Mouse (Mus musculus): Measurements from ENCODE around the gene Ceacam18. TPM values are rescaled to one million over a fixed set of nuclear protein-coding genes. Genes with fewer than 3 reads are reported as not detected.

Gene Ceacam18
- not detected for total RNA-seq (2018; cell fraction: chromatin; rRNA removed)
- under 1 TPM in 7 of 26 experiments, not detected in 19; 0.06 to 0.11 (median 0.07) TPM for total RNA-seq (2018; cell fraction: cytosol; rRNA removed)
- total RNA-seq (2018; cell fraction: nucleus; rRNA removed), result under 1 TPM in 1 of 26 experiments, not detected in 25; 0.58 TPM
- not detected in 3 replicates for polyA plus RNA-seq (2018)

DNA sequence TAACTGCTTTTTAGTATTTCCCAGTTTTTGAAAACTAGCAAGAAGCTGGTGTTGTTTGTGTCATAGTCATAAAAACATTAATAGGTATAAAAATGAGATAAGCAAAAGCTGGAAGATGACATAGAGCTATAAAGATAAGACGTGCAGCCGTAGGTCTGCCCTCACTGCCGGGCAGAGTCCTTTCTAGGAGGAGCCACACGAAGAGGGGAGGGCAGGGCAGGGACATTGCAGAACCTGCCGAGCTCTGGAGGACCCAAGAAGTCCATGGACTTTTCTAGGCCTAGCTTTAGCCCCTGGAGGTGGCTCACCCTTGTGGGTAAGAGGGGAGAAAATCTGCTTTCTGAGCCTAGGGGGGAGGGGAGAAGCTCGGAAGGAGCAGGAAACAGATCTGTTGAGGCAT is at the start of gene Ceacam18:
TSS of gene Ceacam18 (plus strand) at position 208 of the 400 bp plus-strand sequence.
- WGBS (ENCODE audit: missing documents), result 86% methylated on average over 6 of the region's 6 CpGs
- Histone ChIP-seq H3K27ac (no peak within 1 kb of the TSS), H3K36me3 (ENCODE audit: inconsistent target) (no peaks in the 10 kb centered on the region), H3K4me3 (ENCODE audit: inconsistent target) (no peak within 1 kb of the TSS), H3K79me2 (ENCODE audit: inconsistent target) (no peaks in the 10 kb centered on the region)

DNA sequence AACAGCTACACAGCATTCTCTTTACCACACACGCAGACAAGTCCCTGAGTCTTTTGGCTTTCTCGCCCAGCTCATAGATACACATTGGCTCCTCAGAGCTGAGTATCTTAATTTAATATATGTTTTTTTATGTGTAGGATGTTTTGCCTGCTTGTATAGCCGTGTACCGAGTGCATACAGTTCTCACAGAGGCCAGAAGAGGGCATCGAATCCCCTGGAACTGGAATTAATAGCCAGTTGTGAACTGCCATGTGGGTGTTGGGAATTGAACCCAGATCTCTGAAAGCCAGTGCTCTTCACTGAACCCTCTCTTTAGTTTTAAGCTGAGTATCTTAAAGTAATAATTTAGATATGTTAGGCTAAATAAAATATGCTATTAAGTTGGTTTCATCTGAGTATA is 49.7 kb upstream of the Ceacam18 start:
- H3K36me3 ChIP-seq (ENCODE audit: inconsistent target), result peaks cover 44% of the 10 kb centered on the region
- WGBS (ENCODE audit: missing documents), result 94% methylated on average over 5 of the region's 5 CpGs
- H3K79me2 ChIP-seq (ENCODE audit: inconsistent target), result peaks cover 40% of the 10 kb centered on the region
- no peak overlapping the region for H3K4me3 ChIP-seq (ENCODE audit: inconsistent target)
- H3K27ac ChIP-seq, result no peak overlapping the region

DNA sequence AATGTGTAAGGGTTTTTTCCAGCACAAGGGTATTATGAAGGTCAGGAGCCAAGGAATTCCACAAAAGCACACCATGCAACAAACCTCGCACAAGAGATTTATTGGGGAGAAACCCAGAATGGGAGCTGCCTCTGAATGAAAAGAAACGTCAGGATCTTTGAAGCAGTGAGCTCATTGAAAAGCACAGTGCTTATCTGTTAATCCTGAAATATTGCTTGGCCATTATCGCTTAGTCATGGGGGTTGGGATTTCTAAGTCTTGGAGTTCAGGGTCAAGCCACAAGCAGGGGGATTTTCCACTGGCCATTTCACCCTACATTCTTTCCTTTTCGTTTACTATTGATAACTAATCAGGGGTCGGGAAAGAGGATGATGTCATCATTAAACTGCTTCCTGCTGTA is 32.6 kb upstream of the Ceacam18 start:
- Histone ChIP-seq H3K27ac (no peak overlapping the region), H3K36me3 (ENCODE audit: inconsistent target) (no peaks in the 10 kb centered on the region), H3K79me2 (ENCODE audit: inconsistent target) (no peaks in the 10 kb centered on the region), H3K4me3 (ENCODE audit: inconsistent target) (no peak overlapping the region)
- whole genome bisulfite sequencing (ENCODE audit: missing documents), result 67% methylated on average over 5 of the region's 5 CpGs

DNA sequence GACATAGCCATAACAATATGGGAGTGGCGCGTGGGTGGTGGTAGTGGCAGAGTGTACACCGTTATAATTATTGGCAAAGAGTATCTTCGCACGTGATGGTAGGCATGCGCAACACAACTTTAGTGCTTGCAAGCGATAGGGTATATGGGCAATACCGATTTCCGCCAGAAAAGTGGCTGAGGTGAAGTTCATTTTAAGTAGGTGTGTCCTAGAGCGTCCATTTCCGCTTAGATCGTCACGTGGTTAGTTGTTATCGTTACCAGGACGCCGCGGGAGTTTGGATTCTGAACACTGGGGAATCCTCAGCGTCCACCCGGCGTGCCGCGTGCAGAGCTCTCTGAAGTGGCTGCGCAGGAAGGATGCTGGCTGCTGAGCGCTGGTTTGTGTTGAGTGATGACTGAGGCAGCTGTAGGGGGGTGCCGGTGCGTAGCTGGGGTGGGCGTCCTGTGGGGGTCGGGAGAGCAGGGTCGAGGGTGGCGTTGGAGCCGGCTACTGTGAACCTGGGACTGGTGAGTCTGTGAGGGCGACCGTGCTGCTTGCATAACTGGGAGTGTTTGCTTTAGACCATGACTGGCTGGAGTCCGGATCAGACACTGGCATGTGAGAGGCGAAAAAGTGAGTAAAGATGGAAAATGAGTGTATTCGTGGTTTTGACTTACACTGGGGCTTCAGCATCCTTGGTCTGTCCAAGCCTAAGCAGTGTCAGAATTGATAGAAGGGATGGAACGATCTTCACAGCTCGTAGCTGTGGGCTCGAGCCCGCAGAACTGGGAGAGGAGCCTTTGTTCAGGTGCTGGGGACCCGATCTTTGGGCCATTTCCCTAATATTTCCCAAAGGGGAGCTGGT is 27.4 kb upstream of the Ceacam18 start, which contains the start of gene Zfp819:
TSS of gene Zfp819 (plus strand) at position 274 of the 847 bp plus-strand sequence.
- 20% methylated on average over 41 of the region's 41 CpGs for WGBS (ENCODE audit: missing documents)
- no peaks in the 10 kb centered on the region for H3K36me3 ChIP-seq (ENCODE audit: inconsistent target)
- no peak within 1 kb of the TSS for H3K27ac ChIP-seq
- no peak within 1 kb of the TSS for H3K4me3 ChIP-seq (ENCODE audit: inconsistent target)
- no peaks in the 10 kb centered on the region for H3K79me2 ChIP-seq (ENCODE audit: inconsistent target)

DNA sequence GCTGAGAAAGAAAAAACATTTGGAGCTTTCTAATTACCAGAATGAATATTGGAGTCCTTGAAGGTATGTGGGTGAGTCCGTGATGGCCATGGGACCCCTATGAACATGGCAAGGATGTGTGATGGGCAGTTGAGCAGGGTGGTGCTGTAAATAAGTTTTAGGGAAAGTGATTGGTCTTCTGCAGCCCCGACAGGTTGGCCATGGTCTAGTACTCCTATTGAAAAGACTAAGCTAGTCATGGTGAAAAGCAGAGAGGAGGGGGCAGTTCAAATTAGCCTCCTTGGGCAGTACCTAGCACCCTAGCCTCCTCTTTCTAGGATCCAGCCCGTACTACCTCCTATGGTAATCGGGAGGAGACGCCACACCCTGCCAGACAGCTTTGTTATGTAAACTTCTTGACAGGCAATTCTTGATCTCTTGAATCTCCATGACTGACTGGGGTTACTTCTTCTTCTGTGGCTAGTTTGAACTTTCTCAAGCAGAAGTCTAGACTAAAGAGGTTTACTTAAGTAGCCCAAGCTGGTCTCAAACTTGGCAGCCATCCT is 26.7 kb upstream of the Ceacam18 start:
- H3K4me3 ChIP-seq (ENCODE audit: inconsistent target), result no peak overlapping the region
- no peak overlapping the region for H3K27ac ChIP-seq
- no peaks in the 10 kb centered on the region for H3K79me2 ChIP-seq (ENCODE audit: inconsistent target)
- 20% methylated on average over 5 of the region's 5 CpGs for WGBS (ENCODE audit: missing documents)
- no peaks in the 10 kb centered on the region for H3K36me3 ChIP-seq (ENCODE audit: inconsistent target)

DNA sequence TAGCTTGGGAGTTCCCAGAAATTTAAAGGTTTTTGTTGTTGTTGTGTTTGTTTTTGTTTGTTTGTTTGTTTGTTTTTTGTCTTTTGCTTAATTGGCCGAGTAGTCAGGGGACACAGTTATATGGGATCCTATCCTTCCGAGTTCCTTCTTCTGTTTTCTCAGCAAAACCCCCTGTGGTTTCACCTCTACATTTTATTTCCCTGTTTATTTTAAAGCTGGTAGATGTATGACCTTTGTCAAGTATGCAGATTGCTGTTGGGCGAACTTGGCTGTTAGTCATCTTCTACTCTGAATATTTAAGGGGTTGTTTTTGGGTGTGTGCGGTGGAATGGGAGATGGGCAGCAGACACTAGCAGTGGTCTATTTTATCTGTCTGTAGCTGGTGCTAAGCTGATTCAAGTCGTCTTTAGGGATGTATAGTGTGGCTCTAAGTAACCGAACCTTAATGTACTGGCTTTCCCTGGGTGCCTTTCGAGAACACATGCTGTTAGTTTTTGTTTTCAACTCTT is 26.1 kb upstream of the Ceacam18 start:
- WGBS (ENCODE audit: missing documents), result 69% methylated on average over 7 of the region's 7 CpGs
- H3K27ac ChIP-seq, result no peak overlapping the region
- H3K4me3 ChIP-seq (ENCODE audit: inconsistent target), result no peak overlapping the region
- no peaks in the 10 kb centered on the region for H3K79me2 ChIP-seq (ENCODE audit: inconsistent target)
- H3K36me3 ChIP-seq (ENCODE audit: inconsistent target), result no peaks in the 10 kb centered on the region

DNA sequence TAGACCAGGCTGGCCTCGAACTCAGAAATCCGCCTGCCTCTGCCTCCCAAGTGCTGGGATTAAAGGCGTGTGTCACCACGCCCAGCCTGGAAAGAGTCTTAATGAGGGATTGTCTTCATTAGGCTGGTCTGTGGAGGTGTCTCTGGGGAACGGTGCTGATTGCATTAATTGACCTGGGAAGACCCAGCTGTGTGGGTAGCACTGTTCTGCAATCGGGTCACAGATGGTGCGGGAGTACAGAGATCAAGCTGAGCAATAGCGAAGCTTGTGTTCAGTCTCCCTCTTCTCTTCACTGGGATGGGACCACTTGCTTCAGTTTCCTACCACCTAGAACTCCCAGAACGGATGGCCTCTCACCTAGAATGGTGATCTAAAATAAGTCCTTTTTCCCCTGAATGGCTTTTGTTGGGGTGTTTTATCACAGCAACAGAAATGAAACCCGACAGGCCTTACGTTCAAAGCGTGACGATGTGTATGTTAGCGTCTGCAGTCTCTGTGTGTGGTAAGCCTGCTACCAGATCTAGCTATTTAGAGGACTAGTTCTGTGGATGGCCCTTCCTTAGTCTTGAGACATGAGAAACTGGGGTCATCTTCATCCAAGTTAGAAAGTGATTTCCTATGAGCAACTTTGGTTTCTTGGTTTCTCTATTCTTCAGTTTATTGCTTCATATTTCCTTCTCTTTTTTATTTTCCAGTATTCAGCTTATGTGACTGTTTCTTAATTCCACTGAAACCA is 20.5 kb upstream of the Ceacam18 start:
- no peaks in the 10 kb centered on the region for H3K36me3 ChIP-seq (ENCODE audit: inconsistent target)
- no peak overlapping the region for H3K27ac ChIP-seq
- no peaks in the 10 kb centered on the region for H3K79me2 ChIP-seq (ENCODE audit: inconsistent target)
- no peak overlapping the region for H3K4me3 ChIP-seq (ENCODE audit: inconsistent target)
- 51% methylated on average over 14 of the region's 14 CpGs for WGBS (ENCODE audit: missing documents)

DNA sequence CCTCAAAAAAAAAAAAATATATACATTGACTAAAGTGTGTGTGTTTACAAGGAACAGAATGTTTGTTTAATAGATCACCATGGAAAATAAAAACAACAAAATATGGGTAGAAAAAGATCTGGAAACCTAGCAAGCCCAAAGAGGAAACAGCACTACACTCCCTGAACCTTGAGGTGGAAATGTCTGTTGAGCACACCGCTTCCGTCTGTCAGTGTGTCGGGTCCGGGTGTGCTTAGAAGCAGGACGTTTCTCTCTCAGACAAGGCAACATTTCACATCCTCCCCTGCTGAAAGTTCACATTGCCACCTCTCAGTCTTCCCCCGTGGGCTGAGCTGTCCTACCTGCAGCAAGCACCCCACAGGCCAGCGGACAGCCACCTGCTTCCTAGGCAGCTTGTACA is 11.6 kb upstream of the Ceacam18 start:
- no peaks in the 10 kb centered on the region for H3K36me3 ChIP-seq (ENCODE audit: inconsistent target)
- 53% methylated on average over 7 of the region's 7 CpGs for WGBS (ENCODE audit: missing documents)
- H3K4me3 ChIP-seq (ENCODE audit: inconsistent target), result no peak overlapping the region
- no peak overlapping the region for H3K27ac ChIP-seq
- H3K79me2 ChIP-seq (ENCODE audit: inconsistent target), result no peaks in the 10 kb centered on the region

DNA sequence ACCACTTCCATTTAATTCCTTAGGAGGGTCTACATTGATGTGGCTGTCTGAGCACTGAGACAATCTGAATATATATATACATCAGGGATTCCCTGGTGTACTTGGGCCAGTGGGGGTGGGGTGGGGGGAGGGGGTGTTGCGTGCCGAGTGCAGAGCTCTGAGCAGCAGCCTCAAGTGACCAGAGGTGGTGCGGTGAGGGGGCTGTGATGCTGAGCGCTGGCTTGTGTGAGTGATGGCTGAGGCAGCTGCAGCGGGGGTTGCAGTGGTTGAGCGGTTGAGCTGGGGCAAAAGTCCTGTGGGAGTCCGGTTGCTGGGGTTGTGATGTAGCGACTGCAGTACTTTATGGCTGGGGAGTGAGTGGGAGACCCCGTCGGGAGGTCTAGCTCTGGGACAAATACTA is 10.7 kb upstream of the Ceacam18 start:
- H3K36me3 ChIP-seq (ENCODE audit: inconsistent target), result no peaks in the 10 kb centered on the region
- 63% methylated on average over 10 of the region's 10 CpGs for WGBS (ENCODE audit: missing documents)
- H3K27ac ChIP-seq, result no peak overlapping the region
- no peaks in the 10 kb centered on the region for H3K79me2 ChIP-seq (ENCODE audit: inconsistent target)
- H3K4me3 ChIP-seq (ENCODE audit: inconsistent target), result no peak overlapping the region

DNA sequence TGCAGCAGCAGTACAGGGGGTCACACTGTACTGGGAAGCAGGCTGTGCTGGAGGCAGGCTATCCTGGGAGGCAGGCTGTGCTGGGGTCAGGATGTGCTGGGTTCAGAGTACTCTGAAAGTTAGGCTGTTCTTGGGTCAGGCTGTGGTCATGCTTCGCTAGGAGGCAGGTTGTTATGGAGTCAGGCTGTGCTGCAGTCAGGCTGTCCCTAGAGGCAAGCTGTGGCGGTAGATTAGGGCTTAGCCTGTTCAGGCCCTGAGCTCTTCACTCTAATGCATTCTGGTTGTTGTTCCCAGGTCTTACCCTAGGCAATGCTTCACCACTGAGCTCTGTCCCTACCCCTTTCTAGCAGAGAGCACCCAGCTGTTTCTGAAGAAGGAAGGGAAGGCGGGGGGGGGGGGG is 9.4 kb upstream of the Ceacam18 start:
- H3K79me2 ChIP-seq (ENCODE audit: inconsistent target), result no peaks in the 10 kb centered on the region
- H3K27ac ChIP-seq, result no peak overlapping the region
- H3K36me3 ChIP-seq (ENCODE audit: inconsistent target), result no peaks in the 10 kb centered on the region
- WGBS (ENCODE audit: missing documents), result 94% methylated on average over 3 of the region's 3 CpGs
- H3K4me3 ChIP-seq (ENCODE audit: inconsistent target), result no peak overlapping the region

DNA sequence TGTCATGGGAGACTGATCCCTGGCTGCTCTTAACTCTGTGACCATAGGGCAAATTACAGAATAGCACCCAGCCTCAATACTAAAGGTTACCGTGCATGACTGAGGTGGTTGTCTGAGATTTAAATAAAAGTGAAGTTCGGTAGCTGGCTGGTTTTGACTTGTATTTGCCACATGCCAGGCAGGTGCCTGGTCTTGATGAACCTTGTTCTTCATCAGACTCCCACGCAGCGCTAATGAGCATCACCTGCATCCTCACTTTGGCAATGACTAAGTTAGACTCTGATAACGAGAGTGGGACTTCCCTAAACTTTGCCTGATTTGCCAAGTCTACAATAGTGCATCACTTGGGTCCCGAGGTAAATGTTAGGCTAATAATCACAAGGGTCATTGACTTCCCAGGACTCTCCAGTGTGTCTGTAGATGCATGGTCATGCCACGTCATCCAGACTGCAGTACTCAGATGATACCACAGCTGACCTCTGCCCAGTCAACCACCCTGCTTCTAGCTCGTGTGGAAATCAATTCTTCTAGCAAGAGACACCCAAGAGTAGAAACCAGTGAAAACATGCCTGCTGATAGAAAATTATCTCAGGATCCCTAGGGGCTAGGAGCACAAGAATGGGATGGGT is 8.6 kb upstream of the Ceacam18 start:
- H3K27ac ChIP-seq, result no peak overlapping the region
- 86% methylated on average over 8 of the region's 8 CpGs for WGBS (ENCODE audit: missing documents)
- no peaks in the 10 kb centered on the region for H3K79me2 ChIP-seq (ENCODE audit: inconsistent target)
- no peak overlapping the region for H3K4me3 ChIP-seq (ENCODE audit: inconsistent target)
- H3K36me3 ChIP-seq (ENCODE audit: inconsistent target), result no peaks in the 10 kb centered on the region

DNA sequence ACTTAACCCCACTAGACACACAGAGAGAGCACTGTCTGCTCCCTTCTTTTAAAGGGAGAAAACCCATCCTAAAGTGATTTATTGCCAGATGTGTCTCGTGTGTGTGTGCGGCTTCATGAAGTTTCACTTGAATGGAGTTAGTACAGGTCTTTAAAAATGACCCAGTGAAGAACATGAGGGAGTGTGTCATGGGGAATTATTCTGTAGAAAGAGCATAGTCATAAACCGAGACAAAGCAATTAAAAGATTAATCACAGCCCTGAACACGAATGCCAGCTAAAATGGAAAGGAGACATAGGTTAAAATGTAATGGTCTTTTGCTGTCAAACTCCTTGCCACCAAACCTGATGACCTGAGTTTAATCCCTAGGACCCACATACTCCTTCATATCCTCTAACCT is 567 bp upstream of the Ceacam18 start:
- no peaks in the 10 kb centered on the region for H3K79me2 ChIP-seq (ENCODE audit: inconsistent target)
- H3K36me3 ChIP-seq (ENCODE audit: inconsistent target), result no peaks in the 10 kb centered on the region
- H3K27ac ChIP-seq, result no peak overlapping the region
- no peak overlapping the region for H3K4me3 ChIP-seq (ENCODE audit: inconsistent target)
- WGBS (ENCODE audit: missing documents), result 90% methylated on average over 4 of the region's 4 CpGs

DNA sequence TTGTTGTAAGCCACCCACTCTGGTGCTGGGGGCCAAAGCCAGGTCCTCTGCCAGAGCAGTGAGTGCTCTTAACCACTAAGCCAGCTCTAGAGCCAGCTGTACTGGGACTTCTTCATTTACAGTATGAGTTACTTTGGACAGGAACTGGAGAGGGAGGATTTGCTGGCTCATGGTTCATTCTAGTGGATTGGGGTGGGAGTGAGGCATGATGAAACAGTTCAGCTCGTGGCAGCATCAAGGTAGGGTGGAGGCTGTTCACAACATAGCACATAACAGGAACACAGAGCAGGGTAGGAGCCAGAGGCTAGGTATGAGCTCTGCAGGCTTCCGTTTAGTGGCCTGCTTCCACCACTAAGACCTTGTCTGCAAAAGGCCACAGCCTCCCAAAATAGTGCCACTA is 1.7 kb downstream of the Ceacam18 start:
- no peak overlapping the region for H3K4me3 ChIP-seq (ENCODE audit: inconsistent target)
- no peak overlapping the region for H3K27ac ChIP-seq
- H3K36me3 ChIP-seq (ENCODE audit: inconsistent target), result no peaks in the 10 kb centered on the region
- WGBS (ENCODE audit: missing documents), result 38% methylated on average over 2 of the region's 2 CpGs
- H3K79me2 ChIP-seq (ENCODE audit: inconsistent target), result no peaks in the 10 kb centered on the region

DNA sequence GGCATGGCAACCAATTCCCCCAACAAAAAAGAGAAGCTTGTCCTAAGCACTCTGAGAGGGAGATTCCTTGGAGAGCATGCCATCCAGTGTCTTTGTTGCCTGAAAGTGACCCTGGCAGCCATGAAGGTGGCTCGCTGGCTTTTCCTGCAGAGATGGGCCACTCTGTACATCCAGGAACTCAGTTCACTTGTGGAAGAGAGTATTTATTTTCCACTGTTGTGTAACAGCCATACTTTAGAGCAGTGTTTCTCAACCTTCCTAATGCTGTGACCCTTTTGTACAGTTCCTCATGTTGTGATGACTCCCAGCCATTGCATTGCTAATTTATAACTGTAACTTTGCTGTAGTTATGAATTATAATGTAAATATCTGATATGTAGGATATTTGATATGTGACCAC is 2.6 kb downstream of the Ceacam18 start:
- Histone ChIP-seq H3K79me2 (ENCODE audit: inconsistent target) (no peaks in the 10 kb centered on the region), H3K36me3 (ENCODE audit: inconsistent target) (no peaks in the 10 kb centered on the region), H3K4me3 (ENCODE audit: inconsistent target) (no peak overlapping the region), H3K27ac (no peak overlapping the region)
- 52% methylated on average over 1 of the region's 1 CpGs for WGBS (ENCODE audit: missing documents)

All from macrophage (primary cell).